Mouse (Mus musculus) G1E-ER4 (cell line): ENCODE results near the gene Zbtb11. TPM values are rescaled to one million over a fixed set of nuclear protein-coding genes. Genes with fewer than 3 reads are reported as not detected.

Experiments used
- GATA1 ChIP-seq: IDR thresholded peaks from one replicate; pipeline ENCODE4 v1.8.0; 2012; ENCODE audit warnings: low read length, inconsistent platforms
- polyA plus RNA-seq: library from polyadenylated mRNA; stranded (reverse); fragments of >175 nt; gene quantifications from 2 replicates; pipeline ENCODE4 v1.2.3, GENCODE M21; 2012

The Zbtb11 gene
- polyA plus RNA-seq, 1 experiment, result 5.3 TPM

DNA sequence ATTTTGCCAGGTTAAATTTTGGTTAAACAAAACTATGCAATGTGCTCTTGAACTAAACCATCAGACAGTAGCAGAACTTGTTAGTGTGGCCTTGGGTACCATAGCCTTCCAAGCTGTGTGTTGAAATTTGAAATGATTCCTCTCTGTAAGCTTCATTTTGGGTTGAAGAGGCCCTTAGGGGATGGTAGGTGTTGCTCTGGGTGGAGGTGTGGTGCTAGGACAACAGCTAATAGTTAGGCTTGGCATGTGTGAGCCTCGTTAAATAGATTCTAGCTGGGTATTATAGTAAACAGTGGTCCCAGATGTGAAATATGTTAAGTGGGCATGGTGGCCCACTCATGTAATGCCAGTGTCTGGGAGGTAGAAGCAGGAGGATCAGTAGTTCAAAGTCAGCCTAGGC is 6.5 kb upstream of the Zbtb11 start:
- TF ChIP-seq GATA1, result no peak

DNA sequence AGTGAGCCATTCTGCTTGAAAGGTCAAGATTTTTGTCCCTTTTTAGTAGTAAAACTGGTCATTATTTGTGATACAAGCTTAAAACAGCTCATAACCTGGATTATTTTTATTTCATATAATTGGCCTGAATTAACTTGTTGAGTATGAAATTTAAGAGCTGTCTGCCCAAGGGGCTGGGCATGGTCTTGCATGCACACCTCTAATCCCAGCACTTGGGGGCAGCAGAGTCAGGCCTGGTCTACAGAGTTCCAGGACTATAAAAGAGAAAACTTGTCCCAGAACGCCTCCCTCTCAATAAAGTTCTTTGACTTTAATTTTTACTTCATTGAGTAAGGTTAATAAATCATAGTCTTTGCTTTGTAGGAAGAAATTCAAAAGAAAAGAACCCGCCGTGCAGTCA is 4.5 kb upstream of the Zbtb11 start:
- TF ChIP-seq GATA1, result no peak

DNA sequence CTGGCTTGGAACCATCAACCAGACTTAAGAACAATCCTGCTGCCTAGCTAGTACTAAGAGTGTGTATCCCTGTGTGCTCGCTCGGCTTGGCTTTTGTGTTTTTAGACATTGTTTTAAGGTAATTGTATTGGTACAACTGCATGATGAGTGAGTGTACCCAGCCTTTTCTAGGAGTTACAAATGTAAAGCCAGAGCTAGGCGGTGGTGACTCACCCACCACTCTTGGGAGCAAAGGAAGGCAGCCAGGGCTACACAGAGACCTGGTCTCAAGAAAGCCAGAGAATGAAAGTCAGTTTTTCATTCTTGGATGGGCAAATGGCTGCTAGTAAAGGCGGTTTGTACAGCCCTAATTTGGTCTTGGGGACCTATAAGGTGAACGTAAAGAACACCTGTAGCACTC is 3.3 kb upstream of the Zbtb11 start:
- no peak for TF ChIP-seq GATA1

DNA sequence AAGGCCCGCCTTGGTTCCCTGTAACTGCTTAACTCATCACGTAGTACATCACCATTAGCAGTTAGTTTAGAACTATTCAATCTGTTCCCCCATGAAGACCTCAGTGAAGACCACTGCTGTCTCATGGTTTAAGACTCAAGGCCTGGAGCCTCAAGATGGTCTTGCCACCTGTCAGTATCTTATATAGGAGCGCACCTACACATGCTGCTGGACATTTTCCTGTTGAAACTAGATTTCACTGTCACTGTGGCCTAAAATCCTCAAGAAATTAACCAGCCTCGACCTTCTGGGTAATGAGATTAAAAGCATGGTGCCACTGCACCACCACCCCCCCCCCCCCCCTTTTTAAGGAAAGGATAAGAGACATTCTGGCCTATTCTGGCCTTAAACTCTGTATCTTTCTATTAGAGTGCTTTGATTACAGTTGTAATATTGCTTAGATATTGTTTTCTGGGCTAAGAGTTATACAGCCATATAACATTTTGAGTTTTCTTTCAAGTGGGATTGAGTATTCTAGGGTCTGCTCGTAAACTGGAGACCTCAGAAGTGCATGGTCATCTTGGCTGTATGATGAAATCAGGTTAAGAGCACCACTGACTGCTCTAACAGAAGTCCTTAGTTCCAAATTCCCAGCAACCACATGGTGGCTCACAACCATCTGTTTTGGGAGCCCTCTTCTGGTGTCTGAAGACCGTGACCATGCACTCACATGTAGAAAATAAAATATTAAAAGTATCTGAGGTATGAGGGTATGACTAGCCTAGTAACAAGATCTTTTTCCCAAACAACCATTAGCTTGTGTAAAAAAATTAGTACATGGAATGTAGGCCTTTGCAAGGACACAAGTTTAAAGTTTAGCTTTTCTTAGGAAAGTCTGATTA is 1.7 kb upstream of the Zbtb11 start:
- no peak for TF ChIP-seq GATA1

DNA sequence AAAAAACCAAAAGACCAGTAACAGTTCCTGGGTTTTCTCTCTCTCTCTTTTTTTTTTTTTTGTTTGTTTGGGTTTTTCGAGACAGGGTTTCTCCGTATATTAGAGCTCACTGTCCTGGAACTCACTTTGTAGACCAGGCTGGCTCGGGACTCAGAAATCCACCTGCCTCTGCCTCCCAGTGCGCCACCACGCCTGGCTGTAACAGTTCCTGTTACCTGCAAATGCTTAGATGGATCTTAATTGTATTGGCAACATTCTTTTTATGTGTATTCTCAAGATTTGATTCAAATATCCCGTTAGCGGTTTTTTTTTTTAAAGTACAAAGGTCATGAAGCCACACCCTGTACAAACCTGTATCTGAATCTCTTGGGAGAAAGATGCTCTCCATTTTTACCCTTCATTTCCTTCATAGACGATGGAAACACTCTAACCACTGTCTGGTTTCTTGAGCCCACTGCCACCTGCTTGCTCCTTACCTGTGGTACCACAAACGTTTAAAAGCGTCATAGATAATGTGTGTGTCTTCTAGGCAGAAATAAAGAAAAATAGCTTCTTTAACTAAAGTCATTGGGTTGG is 969 bp upstream of the Zbtb11 start:
- no peak for TF ChIP-seq GATA1

DNA sequence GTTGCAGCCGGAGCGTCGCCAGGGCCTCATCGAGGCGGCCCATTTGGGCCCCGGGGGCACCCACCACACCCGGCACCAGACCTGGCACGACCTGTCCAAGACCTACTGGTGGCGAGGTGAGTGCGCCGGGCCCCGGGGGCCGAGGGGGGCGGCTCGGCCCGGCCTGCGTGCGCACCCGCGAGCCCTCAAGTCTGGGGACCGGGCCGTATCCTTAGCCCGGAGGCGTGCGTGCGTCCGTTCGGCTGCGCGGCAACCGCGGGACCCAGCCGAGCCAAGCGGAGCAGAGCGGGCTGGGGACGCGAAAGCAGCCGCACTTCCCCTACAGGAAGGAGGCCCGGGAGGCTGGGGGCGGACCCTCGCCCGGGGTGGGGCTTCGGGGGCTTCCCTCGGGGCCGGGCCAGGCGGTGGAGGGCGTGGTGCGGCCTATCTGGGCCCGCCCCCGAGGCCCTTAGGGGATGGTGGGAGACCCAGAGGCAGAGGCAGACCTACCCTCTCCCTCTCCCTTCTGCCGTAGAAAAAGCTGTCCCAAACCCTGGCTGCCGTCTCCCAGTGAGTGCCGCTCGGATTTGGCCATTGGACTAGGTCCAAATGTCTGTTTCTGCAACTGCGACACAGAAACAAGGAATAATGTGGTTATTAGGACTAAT is 696 bp downstream of the Zbtb11 start:
- TF ChIP-seq GATA1, result no peak

DNA sequence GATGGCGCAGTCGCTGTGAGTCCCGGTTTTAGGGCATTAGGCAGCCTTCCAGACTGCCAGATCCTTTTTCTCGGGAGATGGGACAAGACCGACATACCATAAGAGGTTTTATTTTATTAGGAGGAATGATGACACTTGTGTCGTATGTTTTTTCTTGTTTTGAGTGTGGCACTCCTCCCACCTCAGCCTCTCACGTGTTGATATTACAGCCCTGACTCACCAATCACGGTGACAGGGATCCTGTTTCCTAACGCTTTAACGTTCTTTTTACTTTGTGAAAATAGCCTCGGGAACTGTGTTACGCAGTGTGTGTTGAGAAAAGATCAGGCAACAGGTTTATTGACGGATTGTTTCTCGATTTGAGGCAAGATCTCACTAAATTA is 1.2 kb downstream of the Zbtb11 start:
- no peak for TF ChIP-seq GATA1

DNA sequence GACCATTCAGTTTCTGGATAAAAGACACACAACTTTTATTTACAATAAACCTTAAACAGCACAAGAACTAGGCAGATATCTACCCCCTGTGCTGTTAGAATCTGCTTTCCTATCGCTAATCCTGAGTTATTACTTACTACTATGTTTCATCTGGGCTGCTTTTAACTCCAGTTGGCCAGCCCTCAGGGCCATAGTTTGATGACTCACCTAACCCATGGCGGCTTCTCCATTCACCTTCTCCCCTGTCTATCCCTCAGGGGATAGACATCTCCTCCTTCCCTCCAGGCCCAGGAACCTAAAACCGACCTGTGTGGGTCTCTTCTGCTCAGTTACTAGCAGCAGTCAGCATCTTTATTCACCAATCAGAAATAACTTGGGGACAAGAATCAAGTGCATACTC is 12.3 kb downstream of the Zbtb11 start:
- no peak for TF ChIP-seq GATA1

DNA sequence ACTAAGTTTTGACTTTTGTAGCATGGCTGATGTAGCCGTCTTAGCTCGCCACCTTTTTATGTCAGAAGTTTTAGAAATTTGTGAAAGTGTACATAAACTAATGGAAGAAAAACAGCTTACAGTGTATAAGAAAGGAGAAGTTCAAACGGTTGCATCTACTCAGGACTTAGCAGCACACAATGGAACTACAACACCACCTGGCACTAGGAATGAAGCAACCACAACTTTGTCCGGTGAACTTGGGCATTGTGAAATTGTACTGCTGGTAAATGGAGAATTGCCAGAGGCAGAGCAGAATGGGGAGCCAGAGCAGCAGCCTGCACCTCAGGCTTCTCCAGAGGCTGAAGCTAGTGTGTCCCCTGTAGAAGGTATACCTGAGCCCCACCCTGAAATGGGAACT is 16.6 kb downstream of the Zbtb11 start:
- TF ChIP-seq GATA1, result no peak

DNA sequence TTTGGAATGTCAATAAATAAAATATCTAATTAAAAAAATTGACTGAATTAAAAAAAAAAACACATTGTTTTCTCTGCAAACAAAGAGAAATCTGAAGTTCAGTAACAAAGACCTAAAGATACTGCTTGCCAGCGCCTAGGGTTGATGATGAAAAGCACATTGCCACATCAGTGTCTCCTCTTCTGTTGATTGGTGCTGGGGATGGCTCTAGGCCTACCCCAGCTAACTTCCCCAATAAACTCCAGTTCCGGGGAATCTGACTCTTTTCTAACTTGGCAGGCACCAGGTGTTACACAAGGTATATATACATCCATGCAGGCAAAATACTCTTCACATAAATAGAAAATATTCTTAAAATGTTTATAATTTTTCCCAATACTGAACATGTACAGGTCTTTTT is 20.6 kb downstream of the Zbtb11 start:
- TF ChIP-seq GATA1, result no peak

DNA sequence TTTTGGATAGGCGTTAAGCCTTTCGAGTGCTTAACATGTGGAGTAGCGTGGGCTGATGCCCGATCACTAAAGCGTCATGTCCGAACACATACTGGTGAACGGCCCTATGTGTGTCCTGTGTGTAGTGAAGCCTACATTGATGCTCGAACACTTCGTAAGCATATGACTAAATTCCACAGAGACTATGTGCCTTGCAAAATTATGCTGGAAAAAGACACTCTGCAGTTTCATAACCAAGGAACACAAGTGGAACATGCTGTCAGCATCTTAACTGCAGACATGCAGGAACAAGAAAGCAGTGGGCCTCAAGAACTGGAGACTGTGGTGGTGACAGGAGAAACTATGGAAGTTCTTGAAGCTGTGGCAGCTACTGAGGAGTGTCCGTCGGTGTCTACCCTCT is 33.1 kb downstream of the Zbtb11 start:
- no peak for TF ChIP-seq GATA1

DNA sequence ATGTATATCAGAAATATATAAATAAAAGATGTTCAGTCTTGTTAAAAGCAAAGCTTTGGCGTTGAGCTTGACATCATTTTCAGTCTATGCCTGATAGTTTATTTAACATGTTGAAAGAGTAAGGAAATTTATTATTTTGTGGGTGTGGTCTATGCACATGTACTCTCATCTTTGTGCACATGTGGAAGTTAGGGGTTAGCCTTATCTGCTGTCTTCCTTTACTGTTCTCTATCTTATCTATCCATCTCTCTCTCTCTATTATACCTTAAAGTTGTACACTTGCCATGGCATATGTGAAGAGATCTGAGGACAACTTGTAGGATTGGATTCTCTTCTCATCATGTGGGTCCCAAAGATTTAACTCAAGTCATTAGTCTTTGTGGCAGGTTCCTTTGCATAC is 35.2 kb downstream of the Zbtb11 start:
- TF ChIP-seq GATA1, result no peak

DNA sequence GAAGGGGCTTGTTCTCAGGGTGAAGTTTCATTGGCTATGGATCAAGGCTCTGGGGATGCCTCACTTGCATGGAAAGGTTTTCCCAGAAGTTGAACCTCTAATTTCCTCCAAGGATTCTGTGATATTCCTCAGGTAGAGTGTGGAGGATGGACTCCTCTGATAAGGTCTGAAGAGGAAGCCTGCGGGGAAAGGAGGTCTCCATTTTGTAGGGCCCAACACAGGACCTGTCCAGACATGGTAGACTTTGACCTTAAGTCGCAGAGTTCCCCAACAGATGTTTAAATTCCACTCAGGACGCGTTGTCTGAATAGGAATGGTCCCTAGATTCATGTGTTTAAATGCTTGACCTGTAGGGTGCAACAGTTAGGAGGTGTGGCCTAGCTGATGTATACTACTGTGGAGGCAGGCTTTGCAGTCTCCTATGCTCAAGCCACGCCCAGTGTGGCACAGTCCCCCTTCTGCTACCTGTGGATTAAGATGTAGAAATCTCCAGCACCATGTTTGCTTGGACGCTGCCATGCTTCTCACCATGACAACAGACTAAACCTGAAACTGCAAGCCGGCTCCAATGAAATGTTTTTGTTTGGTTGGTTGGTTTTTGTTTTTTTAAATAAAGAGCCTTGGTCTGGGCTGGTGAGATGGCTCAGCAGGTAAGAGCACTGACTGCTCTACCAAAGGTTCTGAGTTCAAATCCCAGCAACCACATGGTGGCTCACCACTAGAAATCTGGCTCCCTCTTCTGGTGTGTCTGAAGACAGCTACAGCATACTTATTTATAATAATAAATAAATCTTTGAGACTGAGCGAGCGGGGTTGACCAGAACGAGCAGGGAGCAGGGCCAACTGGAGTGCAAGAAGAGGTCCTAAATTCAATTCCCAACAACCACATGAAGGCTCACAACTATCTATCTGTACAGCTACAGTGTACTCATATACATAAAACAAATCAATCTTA is 39.4 kb downstream of the Zbtb11 start:
- no peak for TF ChIP-seq GATA1

DNA sequence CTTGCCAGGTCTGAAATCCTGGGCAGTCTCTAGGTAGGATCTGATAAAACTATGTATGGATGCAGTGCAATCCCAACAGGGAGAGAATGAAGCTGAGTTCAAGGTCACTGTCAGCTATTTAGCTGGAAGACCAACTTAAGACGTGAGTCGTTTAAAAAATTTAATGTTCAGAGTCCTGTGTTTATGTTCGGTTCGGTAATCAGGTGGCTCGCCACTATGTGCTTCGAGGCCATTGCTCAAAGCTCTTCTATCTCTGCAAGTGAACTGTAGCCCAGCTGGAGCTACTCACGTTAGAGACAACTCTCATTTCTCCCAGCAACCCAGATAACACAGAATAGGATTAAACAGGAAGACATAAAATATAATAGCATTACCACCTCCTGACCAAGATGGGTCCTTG is 40.4 kb downstream of the Zbtb11 start:
- TF ChIP-seq GATA1, result no peak

DNA sequence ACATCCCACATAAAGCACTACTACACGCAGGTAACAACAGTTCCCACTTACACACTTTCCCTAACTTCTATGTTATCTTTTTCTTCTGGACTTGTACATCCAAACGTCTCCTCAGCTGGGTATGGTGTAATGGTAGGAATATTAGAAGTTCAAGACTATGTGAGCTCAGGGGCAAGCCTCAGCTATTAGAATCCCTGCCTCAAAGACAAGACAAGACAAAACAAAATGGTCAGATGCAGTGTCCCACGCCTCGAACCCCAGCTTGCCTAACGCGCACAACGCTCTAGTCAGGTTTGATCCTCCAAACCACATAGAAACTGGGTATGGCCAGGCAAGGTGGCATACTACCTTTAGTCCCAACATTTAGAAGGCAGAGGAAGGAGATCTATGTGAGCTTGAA is 46.0 kb downstream of the Zbtb11 start:
- no peak for TF ChIP-seq GATA1
